Mouse (Mus musculus) stomach, postnatal 0 days (tissue): ENCODE data around the gene Gmppa.
A peak's percentile ranks its signal among the peaks of the same experiment; 100 is the strongest.

ENCODE experiments used
- CTCF ChIP-seq: IDR thresholded peaks from 2 replicates; pipeline ENCODE4 v1.5.1; 2016; ENCODE audit warnings: antibody characterized with exemption, low read depth, mild to moderate bottlenecking, moderate library complexity
- EP300 ChIP-seq: optimal IDR thresholded peaks from 2 replicates; pipeline ENCODE3; 2016; ENCODE audit warnings: antibody characterized with exemption

GRCm38 (mm10) chr1:75478916-75479634 lies 43.3 kb downstream of the Gmppa start, which contains the start of the genes Chpf and Tmem198:
- TF ChIP-seq CTCF: peak; percentile 20; the same call in 1 of the 2 replicates
- TF ChIP-seq EP300: peak; percentile 64
